Mouse (Mus musculus): ENCODE results near the gene Hipk4.
A peak's percentile ranks its signal among the peaks of the same experiment; 100 is the strongest.
"Not testable (repeated sequence)": the region's sequence is repeated elsewhere in the genome, so short reads cannot be mapped to it uniquely, and the experiment has no call there.

The Hipk4 gene

DNA sequence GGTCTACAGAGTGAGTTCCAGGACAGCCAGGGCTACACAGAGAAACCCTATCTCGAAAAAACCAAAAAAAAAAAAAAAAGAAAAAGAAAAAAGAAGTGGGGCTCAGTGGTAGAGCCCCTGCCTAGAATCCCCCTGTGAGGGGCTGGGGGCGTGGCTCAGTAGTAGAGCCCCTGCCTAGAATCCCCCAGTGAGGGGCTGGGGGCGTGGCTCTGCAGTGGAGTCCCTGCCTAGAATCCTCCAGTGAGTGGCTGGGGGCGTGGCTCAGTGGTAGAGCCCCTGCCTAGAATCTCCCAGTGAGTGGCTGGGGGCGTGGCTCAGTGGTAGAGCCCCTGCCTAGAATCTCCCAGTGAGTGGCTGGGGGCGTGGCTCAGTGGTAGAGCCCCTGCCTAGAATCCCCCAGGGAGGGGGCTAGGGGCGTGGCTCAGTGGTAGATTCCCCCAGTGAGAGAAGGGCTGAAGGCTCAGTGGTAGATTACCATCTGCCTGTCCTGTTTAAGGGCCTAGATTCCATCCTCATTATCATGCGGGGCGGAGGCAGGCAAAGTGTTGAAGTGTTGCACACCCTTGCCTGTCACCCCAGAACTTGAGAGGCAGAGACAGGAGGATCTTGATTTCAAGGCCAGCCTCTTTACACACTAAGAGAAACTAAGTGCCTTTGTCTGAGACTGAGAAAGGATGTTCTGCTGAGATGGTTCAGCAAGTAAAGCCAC lies 28.3 kb upstream of the Hipk4 start:
- DNase-seq (ENCODE audit: low read depth), result not testable (repeated sequence)

DNA sequence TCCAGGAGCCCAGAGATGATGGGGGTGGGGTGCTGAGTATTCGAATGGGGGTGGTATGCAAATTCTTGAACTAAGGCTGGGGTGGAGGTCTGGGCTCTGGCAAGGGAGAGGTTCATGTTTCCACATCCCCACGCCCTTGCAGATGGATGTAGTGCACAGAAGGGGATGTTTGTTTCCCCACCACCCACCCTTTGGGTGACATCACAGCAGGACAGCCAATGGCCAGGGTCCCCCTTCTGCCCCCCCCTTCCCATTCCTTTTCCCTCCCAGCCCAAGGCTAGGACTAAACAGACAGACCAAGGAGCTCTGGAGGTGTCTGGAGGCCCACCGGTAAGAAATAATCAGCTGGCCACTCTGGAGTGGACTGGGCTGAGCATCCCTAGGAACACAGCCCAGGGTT lies 24.0 kb upstream of the Hipk4 start, which contains the start of gene Prx:
Gene Prx, plus strand, starts transcription at position 289 of the 400 bp plus-strand sequence.
- no peak for DNase-seq (ENCODE audit: low read depth)

DNA sequence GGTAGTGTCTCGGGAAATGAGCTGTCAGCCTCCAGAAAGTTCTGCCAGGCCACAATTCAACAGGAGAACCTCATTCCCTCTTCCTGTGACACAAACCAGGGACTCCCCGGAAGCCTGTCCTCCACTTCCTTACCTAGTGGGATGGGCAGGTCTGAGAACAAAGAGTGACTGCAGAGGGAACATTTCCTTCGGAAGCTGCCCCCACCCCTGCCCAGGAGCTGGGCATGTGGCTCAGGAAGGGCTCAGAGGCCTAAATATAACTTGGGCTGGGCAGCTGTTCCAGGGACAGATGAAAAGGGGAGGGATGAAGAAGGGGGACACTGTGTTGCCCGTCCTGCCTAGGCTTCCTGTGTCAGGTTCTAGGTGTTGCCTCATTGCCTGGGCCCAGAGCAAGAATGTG lies 21.4 kb upstream of the Hipk4 start:
- no peak for DNase-seq (ENCODE audit: low read depth)

- DNase-seq (ENCODE audit: low read depth), result no peak
Observed at GRCm38 (mm10) chr7:27506765-27507370, 16.2 kb upstream of the Hipk4 start.

- peak; percentile 98 for DNase-seq (ENCODE audit: low read depth)
Observed at GRCm38 (mm10) chr7:27507711-27508647, 15.1 kb upstream of the Hipk4 start.

DNA sequence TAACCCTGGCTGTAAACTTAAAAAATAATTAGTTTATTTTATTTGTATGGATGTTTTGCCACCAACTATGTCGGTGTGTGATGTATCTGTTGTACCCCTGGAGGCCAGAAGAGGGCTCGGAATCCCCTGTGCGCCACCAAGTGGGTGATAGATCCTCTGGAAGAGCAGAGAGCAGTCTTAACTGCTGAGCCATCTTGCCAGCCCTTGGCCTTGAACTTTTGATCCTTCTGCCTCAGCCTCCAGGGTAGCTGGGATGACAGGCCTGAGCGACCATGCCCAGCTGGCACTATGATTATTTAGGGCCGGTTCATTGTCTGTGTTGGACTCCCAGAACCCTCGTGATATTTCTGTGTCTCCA lies 14.4 kb upstream of the Hipk4 start:
- DNase-seq (ENCODE audit: low read depth), result peak; percentile 85

GRCm38 (mm10) chr7:27510809-27511208 lies 12.3 kb upstream of the Hipk4 start:
- no peak for DNase-seq (ENCODE audit: low read depth)

GRCm38 (mm10) chr7:27514961-27515360 lies 8.1 kb upstream of the Hipk4 start:
- DNase-seq (ENCODE audit: low read depth), result no peak

GRCm38 (mm10) chr7:27518314-27518713 lies 4.8 kb upstream of the Hipk4 start:
- no peak for DNase-seq (ENCODE audit: low read depth)

DNA sequence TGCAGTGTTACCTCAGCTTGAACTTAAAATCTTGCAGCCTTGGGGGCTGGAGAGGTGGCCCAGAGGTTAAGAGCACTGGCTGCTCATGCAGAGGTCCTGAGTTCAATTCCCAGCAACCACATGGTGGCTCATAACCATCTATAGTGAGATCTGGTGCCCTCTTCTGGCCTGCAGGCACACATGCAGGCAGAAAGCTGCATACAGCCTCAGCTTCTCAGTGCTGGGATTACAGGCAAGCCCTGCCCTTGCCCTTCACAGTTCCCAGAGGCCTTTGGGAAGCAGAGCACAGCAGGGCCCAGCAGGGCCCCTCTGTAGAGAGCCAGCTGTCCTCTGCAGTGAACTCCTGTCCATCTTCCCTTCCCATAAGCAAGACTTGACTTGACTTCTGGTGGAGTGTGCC lies 3.0 kb upstream of the Hipk4 start:
- no peak for DNase-seq (ENCODE audit: low read depth)

DNA sequence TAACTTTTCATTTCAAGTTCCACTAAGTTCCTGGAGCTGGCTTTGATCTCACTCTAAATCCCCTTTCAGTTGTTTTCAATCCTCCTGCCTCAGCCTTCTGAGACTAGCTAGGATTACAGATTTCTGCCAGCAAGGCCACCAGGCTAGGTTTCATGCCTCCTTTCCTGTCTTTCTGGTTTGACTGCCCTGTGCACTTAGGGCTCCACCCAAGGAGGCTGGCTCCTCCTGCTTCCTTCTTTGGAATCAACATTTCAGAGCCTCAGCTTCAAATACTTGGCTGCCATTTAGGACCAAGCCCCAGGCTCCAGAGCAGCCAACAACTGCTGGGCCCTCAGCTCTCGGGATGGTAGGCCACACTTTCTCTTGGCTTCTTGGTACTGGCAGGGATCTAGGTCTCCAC lies 2.5 kb upstream of the Hipk4 start:
- DNase-seq (ENCODE audit: low read depth), result no peak

DNA sequence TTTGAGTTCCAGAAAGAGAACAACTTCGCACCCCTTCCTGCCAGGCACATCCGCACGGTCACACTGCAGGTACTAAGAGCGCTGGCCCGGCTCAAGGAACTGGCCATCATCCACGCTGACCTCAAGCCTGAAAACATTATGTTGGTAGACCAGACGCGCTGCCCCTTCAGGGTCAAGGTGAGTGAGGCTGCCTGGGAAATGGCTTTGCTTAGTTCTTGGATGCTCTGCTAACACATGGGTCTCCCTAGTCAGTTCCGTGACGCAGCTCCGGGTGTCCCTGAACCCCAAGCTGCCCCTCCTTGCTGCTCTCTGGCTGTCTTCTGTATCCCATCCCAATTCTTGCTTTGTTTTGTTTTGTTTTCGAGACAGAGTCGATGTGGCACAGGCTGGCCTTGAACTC lies 738 bp downstream of the Hipk4 start:
- DNase-seq (ENCODE audit: low read depth), result no peak

DNA sequence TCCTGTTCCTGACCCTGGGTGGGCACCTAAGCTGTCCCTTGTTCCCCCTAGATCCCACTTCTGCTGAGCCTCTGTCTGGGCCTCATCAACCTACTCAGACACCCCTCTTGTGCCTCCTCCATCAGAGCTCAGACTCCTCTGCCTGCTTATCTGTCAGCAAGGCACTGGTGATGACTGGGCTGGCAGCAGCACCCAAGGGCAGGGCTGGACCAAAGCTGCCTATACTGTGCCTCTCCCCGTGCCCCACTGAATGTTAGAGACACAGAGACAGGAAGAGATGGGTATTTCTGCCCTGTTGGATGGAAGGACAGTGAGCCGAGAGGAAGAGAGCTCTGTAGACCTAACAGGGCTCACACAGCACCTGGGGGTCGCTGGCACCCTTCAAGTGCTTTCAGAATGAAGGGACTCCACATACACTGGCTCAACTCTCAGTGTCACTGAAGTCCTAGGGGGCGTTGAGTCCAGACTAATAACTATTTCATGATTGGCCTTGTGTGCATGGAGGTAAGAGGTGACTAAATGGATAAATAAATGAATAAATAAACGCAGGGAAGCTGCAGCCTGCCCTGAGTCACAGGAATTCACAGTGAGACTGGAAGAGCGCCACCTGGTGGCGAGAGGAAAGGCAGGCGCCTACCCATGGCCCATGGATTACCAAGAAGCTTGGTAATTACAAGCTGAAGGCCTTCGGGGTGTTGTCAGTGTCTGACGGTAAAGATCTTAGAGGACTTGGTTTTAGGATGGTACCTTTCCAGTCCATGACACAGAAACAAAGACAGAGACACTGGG lies 3.2 kb downstream of the Hipk4 start:
- peak; percentile 88 for DNase-seq (ENCODE audit: low read depth)

- no peak for DNase-seq (ENCODE audit: low read depth)
Observed at GRCm38 (mm10) chr7:27529070-27529469, 6.0 kb downstream of the Hipk4 start.

DNA sequence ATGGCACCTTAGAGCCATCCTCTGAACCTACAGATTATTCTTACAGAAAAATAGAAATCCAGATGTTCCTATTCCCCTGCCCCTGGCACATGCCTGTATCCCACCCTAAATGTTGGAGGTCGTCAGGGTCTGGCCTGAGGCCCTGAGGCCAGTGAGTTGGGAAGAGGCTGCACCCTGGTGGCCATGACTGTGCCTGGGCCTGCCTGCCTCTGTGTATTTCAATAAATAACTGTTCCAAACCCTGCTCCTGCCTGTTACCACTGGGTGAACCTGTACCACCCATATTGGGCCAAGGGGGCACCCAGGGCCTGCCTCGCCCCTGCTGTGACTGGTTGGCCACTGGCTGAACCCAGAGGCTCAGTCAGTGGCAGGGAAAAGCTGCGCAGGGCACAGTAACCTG lies 7.9 kb downstream of the Hipk4 start:
- DNase-seq (ENCODE audit: low read depth), result no peak

DNA sequence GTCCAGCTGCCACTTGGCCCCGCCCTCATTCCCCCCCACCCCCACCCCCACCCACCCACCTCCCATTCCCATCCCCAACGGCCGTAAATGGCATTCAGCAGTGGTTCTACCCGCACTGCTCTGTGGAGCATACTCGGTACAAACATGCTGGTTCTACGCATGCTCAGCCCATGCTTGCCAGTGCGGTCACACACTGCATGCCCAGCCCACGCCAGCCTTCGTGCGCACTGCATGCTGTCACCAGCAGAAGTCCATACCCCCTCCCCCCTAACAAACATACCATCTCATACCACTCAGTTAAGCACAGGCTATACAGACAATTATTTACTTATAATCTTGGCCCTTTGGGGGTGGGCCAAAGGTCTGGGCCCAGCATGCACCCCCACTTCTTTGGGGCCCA lies 8.6 kb downstream of the Hipk4 start:
- no peak for DNase-seq (ENCODE audit: low read depth)

GRCm38 (mm10) chr7:27532480-27533050 lies 9.5 kb downstream of the Hipk4 start:
- no peak for DNase-seq (ENCODE audit: low read depth)

- no peak for DNase-seq (ENCODE audit: low read depth)
Observed at GRCm38 (mm10) chr7:27535386-27535785, 12.3 kb downstream of the Hipk4 start.

DNA sequence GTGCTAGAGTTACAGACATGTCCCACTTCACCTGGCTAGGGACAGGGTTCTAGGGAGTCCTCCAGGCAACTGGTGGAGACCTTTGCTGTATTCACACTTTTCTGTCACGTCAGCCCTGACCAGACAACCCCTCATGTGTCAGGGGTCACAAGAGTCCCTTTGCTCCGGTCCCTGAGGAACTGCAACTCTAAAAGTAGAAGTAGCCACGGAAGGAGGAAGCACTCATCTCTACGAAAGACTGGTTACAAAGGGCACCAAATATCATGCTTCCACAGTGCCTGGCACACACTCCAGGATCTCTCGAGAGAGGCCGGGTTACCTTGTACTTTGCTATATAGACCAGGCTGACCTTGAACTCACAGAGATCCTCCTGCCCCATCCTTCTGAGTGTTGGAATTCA lies 13.6 kb downstream of the Hipk4 start:
- no peak for DNase-seq (ENCODE audit: low read depth)

GRCm38 (mm10) chr7:27537998-27538397 lies 14.9 kb downstream of the Hipk4 start:
- no peak for DNase-seq (ENCODE audit: low read depth)

- DNase-seq (ENCODE audit: low read depth), result no peak
Observed at GRCm38 (mm10) chr7:27538797-27539196, 15.7 kb downstream of the Hipk4 start.

- no peak for DNase-seq (ENCODE audit: low read depth)
Observed at GRCm38 (mm10) chr7:27540521-27540920, 17.5 kb downstream of the Hipk4 start.
